Comparison of ENCODE assay signal across 20 mouse cellular contexts in the genomic region with DNA sequence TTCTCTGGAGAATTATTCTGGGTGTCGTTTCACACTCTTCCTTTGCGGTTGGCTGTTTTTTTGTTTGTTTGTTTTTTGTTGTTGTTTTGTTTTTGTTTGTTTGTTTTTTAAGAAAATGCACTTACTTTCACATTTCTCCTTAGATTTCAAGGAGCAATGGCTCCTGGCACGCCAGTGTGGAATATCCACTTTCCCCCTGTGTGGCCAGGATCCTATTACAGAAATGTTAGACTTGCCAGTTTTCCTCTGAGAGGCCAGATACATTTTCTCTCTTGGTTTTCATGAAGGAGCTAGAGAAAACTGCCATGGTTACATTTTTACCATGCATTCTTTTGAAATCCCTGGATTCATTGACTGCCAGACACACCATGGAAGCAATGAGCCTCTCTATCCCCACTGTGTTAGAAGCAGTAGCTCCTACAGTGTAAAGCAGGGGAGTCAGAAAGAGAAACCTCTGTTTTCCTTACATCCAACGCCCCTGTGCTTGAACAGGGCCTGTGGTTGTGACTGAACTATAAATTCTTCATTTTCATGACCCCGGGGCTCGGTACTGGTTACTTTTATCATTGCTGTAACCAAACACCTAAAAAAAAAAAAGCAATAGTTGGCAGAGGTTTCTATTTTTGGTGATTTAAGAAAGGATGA.
"Had no signal": no experiment of that assay in that cellular context is flagged by ENCODE, and none has a peak within 500 bp of the region (broad histone marks: within the 10 kb centered on the region; RNA-seq: fewer than 3 reads in every experiment).

No protein-coding gene starts in this region.

- DNase-seq: kidney, adult 8-10 months; kidney, postnatal 14 days; kidney, postnatal 4 days; left cerebral cortex, postnatal 4 days; liver, embryonic 13.5 days; lung, adult 2 months; lung, postnatal 14 days; lung, postnatal 4 days; midbrain, embryonic 14.5 days; right cerebral cortex, adult 18-20 months; right cerebral cortex, postnatal 14 days; right cerebral cortex, postnatal 4 days; thymus, adult 2 months; thymus, postnatal 14 days; thymus, postnatal 4 days had no signal

- H3K4me2 ChIP-seq: kidney, embryonic 15.5 days; liver, embryonic 13.5 days; midbrain, embryonic 11.5 days; neural tube, embryonic 12.5 days; neural tube, embryonic 15.5 days had no signal

- H3K9ac ChIP-seq: kidney, embryonic 15.5 days; liver, embryonic 13.5 days; neural tube, embryonic 12.5 days; neural tube, embryonic 15.5 days had no signal

- H3K4me1 ChIP-seq: liver, embryonic 13.5 days; neural tube, embryonic 12.5 days; neural tube, embryonic 15.5 days had no signal

- H3K27ac ChIP-seq: kidney, embryonic 15.5 days; liver, embryonic 13.5 days; neural tube, embryonic 12.5 days; neural tube, embryonic 15.5 days; stomach, postnatal 0 days had no signal

- H3K4me3 ChIP-seq: kidney, embryonic 15.5 days; liver, embryonic 13.5 days; neural tube, embryonic 12.5 days; neural tube, embryonic 15.5 days had no signal

- H3K27me3 ChIP-seq: kidney, embryonic 15.5 days; liver, embryonic 13.5 days; neural tube, embryonic 12.5 days; neural tube, embryonic 15.5 days had no signal

- H3K36me3 ChIP-seq: kidney, embryonic 15.5 days; liver, embryonic 13.5 days; neural tube, embryonic 12.5 days; neural tube, embryonic 15.5 days had no signal

- H3K9me3 ChIP-seq: kidney, embryonic 15.5 days; neural tube, embryonic 12.5 days; neural tube, embryonic 15.5 days had no signal
